18 mouse cellular contexts compared by ENCODE assay signal in the genomic region with DNA sequence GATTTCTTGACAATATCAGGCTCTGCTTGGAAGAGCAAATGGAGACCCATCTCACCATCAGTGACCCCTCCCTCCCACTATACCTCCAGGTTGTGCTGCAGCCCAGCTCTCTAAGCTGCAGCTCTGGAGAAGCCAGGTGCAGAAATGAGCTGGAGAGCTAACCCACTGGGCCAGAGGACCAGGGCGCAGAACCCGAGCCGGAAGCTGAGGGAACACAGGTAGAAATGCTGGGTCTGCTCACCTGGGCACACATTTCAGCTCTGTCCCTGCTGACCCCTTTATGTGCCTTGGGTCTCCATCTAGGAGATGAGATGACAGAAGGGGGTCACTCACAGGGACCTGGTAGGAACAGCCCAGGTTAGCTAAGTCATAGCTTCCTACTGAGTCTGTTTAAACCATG.
"Had no signal": no experiment of that assay in that cellular context is flagged by ENCODE, and none has a peak within 500 bp of the region (broad histone marks: within the 10 kb centered on the region; RNA-seq: fewer than 3 reads in every experiment).

No protein-coding gene starts in this region.

- ATAC-seq: intestine, embryonic 16.5 days had no signal

- H3K4me2 ChIP-seq: liver, embryonic 13.5 days; midbrain, embryonic 11.5 days; neural tube, embryonic 12.5 days; neural tube, embryonic 15.5 days had no signal

- H3K27ac ChIP-seq: liver, embryonic 13.5 days; neural tube, embryonic 12.5 days; neural tube, embryonic 15.5 days; stomach, postnatal 0 days had no signal

- H3K4me1 ChIP-seq: liver, embryonic 13.5 days; neural tube, embryonic 12.5 days; neural tube, embryonic 15.5 days had no signal

- H3K4me3 ChIP-seq: liver, embryonic 13.5 days; neural tube, embryonic 12.5 days; neural tube, embryonic 15.5 days had no signal

- DNase-seq: kidney, adult 18-20 months; kidney, adult 9 months; kidney, postnatal 14 days; kidney, postnatal 4 days; left cerebral cortex, postnatal 4 days; liver, embryonic 13.5 days; lung, adult 2 months; lung, postnatal 14 days; lung, postnatal 4 days; midbrain, embryonic 14.5 days; right cerebral cortex, adult 18-20 months; right cerebral cortex, postnatal 14 days; right cerebral cortex, postnatal 4 days had no signal

- H3K9ac ChIP-seq: liver, embryonic 13.5 days; neural tube, embryonic 12.5 days; neural tube, embryonic 15.5 days had no signal

- H3K27me3 ChIP-seq: liver, embryonic 13.5 days; neural tube, embryonic 12.5 days; neural tube, embryonic 15.5 days had no signal

- H3K9me3 ChIP-seq: liver, embryonic 13.5 days; neural tube, embryonic 12.5 days; neural tube, embryonic 15.5 days had no signal

- H3K36me3 ChIP-seq: liver, embryonic 13.5 days; neural tube, embryonic 12.5 days; neural tube, embryonic 15.5 days had no signal
